In the genomic region with DNA sequence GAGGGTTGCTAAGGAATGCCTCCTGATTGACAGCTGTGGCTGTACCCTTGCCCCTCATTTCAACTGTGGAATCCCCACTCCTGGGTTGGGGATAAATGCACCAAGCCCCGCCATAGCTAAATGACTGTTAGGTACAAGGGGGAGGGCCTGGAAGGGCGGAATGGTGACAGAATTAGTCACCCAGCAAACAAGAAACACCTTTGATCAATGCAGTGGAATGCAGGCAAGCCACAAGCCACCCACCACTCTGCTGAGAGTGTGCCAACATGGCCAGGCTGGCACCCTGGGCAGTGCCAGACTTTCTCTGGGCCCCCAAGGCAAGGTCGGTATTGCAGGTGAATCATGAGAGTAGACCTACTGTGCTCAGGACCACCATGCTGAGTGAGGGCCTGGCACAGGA, we compare ENCODE assay signal across 30 mouse cellular contexts. TPM values are rescaled to one million over a fixed set of nuclear protein-coding genes. Genes with fewer than 3 reads are reported as not detected.
DNase-seq lines count a peak whose midpoint lies in the region; ATAC-seq and TF ChIP-seq lines count a peak whose summit lies in the region.
"Had no signal": no experiment of that assay in that cellular context is flagged by ENCODE, and none has a peak within 500 bp of the region (broad histone marks: within the 10 kb centered on the region; RNA-seq: fewer than 3 reads in every experiment).

No protein-coding gene starts in this region.

- no peak for TF ChIP-seq CTCF in lung, postnatal 0 days (IDR thresholded peaks at IDR 0.05)

- H3K36me3 ChIP-seq in lung, embryonic 15.5 days: no peaks in the 10 kb centered on the region
- no peaks in the 10 kb centered on the region for H3K36me3 ChIP-seq in lung, postnatal 0 days (ENCODE audit: insufficient read depth, low read length)
- H3K36me3 ChIP-seq in stomach, embryonic 16.5 days (ENCODE audit: control insufficient read depth, insufficient read depth, low read length): no peaks in the 10 kb centered on the region
- H3K36me3 ChIP-seq: embryonic facial prominence, embryonic 10.5 days; embryonic facial prominence, embryonic 13.5 days; forebrain, embryonic 12.5 days; forebrain, embryonic 15.5 days; G1E; hindbrain, embryonic 10.5 days; hindbrain, embryonic 13.5 days had no signal

- no peak for DNase-seq in lung, postnatal 0 days (ENCODE audit: low spot score)
- peak; percentile 20 to 21 for DNase-seq in urinary bladder, adult 18-20 months (ENCODE audit: low spot score in 2 of 2)
- no peak for DNase-seq in urinary bladder, adult 2 months (ENCODE audit: low spot score)
- peak; percentile 18 for DNase-seq in 3134 (ENCODE audit: extremely low read depth, insufficient read length, low spot score)
- DNase-seq in gastrocnemius, adult 18-20 months (ENCODE audit: low spot score): no peak
- no peak for DNase-seq in thymus, postnatal 0 days (ENCODE audit: low spot score)
- DNase-seq: adrenal gland, adult 8-10 months; adrenal gland, postnatal 25 days; B cell, adult 2 months; cerebellum, adult 11-12 months; cerebellum, adult 8-10 months; cerebellum, postnatal 10 days; cerebellum, postnatal 36 days; embryo, embryonic 11 days; gastrocnemius, adult 2 months; gastrocnemius, postnatal 14 days; heart, adult 11 months had no signal

- no peak overlapping the region for H3K9ac ChIP-seq in lung, embryonic 15.5 days
- no peak overlapping the region for H3K9ac ChIP-seq in lung, postnatal 0 days (replicated peaks; ENCODE audit: low read depth)
- no peak overlapping the region for H3K9ac ChIP-seq in stomach, embryonic 16.5 days (ENCODE audit: low read length)
- H3K9ac ChIP-seq: embryonic facial prominence, embryonic 13.5 days; forebrain, embryonic 12.5 days; forebrain, embryonic 15.5 days; hindbrain, embryonic 13.5 days had no signal

- no peak for TF ChIP-seq EP300 in lung, postnatal 0 days (IDR thresholded peaks at IDR 0.05)

- no peak overlapping the region for H3K4me2 ChIP-seq in lung, embryonic 15.5 days
- H3K4me2 ChIP-seq in lung, postnatal 0 days (replicated peaks; ENCODE audit: low read depth, low read length): no peak overlapping the region
- H3K4me2 ChIP-seq in stomach, embryonic 16.5 days (ENCODE audit: low read depth, low read length): no peak overlapping the region
- H3K4me2 ChIP-seq: embryonic facial prominence, embryonic 13.5 days; forebrain, embryonic 12.5 days; forebrain, embryonic 15.5 days; heart, embryonic 11.5 days; hindbrain, embryonic 13.5 days had no signal

- ATAC-seq in lung, embryonic 15.5 days (ENCODE audit: borderline replicate concordance, extremely low read depth, low FRiP score, low TSS enrichment): peak; percentile 38; the same call in 1 of the 2 replicates
- ATAC-seq in lung, postnatal 0 days: no peak
- ATAC-seq in stomach, embryonic 16.5 days (ENCODE audit: insufficient read depth, low FRiP score): peak; percentile 49; the same call in 1 of the 2 replicates
- ATAC-seq: activated CD4-positive, CD25-positive, alpha-beta regulatory T cell, adult 4 months; forebrain, embryonic 15.5 days; hindbrain, embryonic 16.5 days had no signal

- no peaks in the 10 kb centered on the region for H3K4me1 ChIP-seq in lung, embryonic 15.5 days
- no peaks in the 10 kb centered on the region for H3K4me1 ChIP-seq in lung, postnatal 0 days (ENCODE audit: insufficient read depth, low read depth, low read length)
- H3K4me1 ChIP-seq in stomach, embryonic 16.5 days (ENCODE audit: control insufficient read depth, insufficient read depth, low read length): no peaks in the 10 kb centered on the region
- H3K4me1 ChIP-seq: forebrain, embryonic 12.5 days; forebrain, embryonic 15.5 days; hindbrain, embryonic 13.5 days had no signal

- no peaks in the 10 kb centered on the region for H3K9me3 ChIP-seq in lung, embryonic 15.5 days
- H3K9me3 ChIP-seq in lung, postnatal 0 days (ENCODE audit: low read length): no peaks in the 10 kb centered on the region
- no peaks in the 10 kb centered on the region for H3K9me3 ChIP-seq in stomach, embryonic 16.5 days (replicated peaks; ENCODE audit: control insufficient read depth, low read length)
- H3K9me3 ChIP-seq: embryonic facial prominence, embryonic 13.5 days; forebrain, embryonic 12.5 days; forebrain, embryonic 15.5 days; hindbrain, embryonic 13.5 days had no signal

- H3K4me3 ChIP-seq in lung, embryonic 15.5 days: no peak overlapping the region
- no peak overlapping the region for H3K4me3 ChIP-seq in lung, postnatal 0 days (ENCODE audit: low read depth, low read length)
- H3K4me3 ChIP-seq in stomach, embryonic 16.5 days (replicated peaks; ENCODE audit: low read length): no peak overlapping the region
- H3K4me3 ChIP-seq: embryonic facial prominence, embryonic 10.5 days; embryonic facial prominence, embryonic 13.5 days; erythroblast, embryonic 14.5 days; forebrain, embryonic 12.5 days; forebrain, embryonic 15.5 days; gastrocnemius, adult 2 months; hindbrain, embryonic 10.5 days; hindbrain, embryonic 13.5 days had no signal

- no peak overlapping the region for H3K27ac ChIP-seq in lung, embryonic 15.5 days
- no peak overlapping the region for H3K27ac ChIP-seq in lung, postnatal 0 days (ENCODE audit: low read length)
- no peak overlapping the region for H3K27ac ChIP-seq in stomach, embryonic 16.5 days (ENCODE audit: low read length)
- H3K27ac ChIP-seq: embryonic facial prominence, embryonic 10.5 days; embryonic facial prominence, embryonic 13.5 days; forebrain, embryonic 12.5 days; forebrain, embryonic 15.5 days; gastrocnemius, adult 2 months; hindbrain, embryonic 10.5 days; hindbrain, embryonic 13.5 days had no signal

- WGBS in lung, embryonic 15.5 days: 52% methylated on average over 3 of the region's 3 CpGs
- WGBS in lung, postnatal 0 days: 57% methylated on average over 3 of the region's 3 CpGs
- 48% methylated on average over 3 of the region's 3 CpGs for WGBS in stomach, embryonic 16.5 days

- H3K27me3 ChIP-seq in lung, embryonic 15.5 days: no peaks in the 10 kb centered on the region
- H3K27me3 ChIP-seq in lung, postnatal 0 days (replicated peaks; ENCODE audit: insufficient read depth, low read length): no peaks in the 10 kb centered on the region
- no peaks in the 10 kb centered on the region for H3K27me3 ChIP-seq in stomach, embryonic 16.5 days (ENCODE audit: control insufficient read depth, insufficient read depth, low read length)
- H3K27me3 ChIP-seq: embryonic facial prominence, embryonic 13.5 days; forebrain, embryonic 12.5 days; forebrain, embryonic 15.5 days; hindbrain, embryonic 13.5 days had no signal

RNA-seq across cellular contexts. Expression of a gene that starts 3.5 kb away (rescaled TPM):
- polyA plus RNA-seq in lung, embryonic 15.5 days (2015; fragmentation: Nextera tagmentation; extraction: Ambion mirVana): 1.9 and 2.6 TPM in 2 replicates
- 3.0 and 3.1 TPM in 2 replicates for polyA plus RNA-seq in lung, postnatal 0 days (2015; fragmentation: Nextera tagmentation; extraction: Ambion mirVana)
- polyA plus RNA-seq in urinary bladder, adult 2 months (2012; rRNA removed): 6.9 and 7.5 TPM in 2 replicates
- 8.9 and 13.2 TPM in 2 replicates for polyA plus RNA-seq in stomach, embryonic 16.5 days (2015; fragmentation: Nextera tagmentation; extraction: Ambion mirVana)
- total RNA-seq in gastrocnemius, adult 18-20 months (2021): 1 to 10 TPM in 1 of 2 experiments, under 1 TPM in 1; 0.68 to 1.4 TPM
- 0.79 and 0.80 TPM in 2 replicates for polyA plus RNA-seq in thymus, postnatal 0 days (2015; fragmentation: Nextera tagmentation; extraction: Ambion mirVana)
- polyA plus RNA-seq: G1E had no signal

Comparison
In these comparisons a context has a peak if more than half of its experiments do, and no peak if none do; other contexts are left out.
1. DNase-seq: peak in urinary bladder, adult 18-20 months (2 of 2) and 3134 (single experiment); none in lung, postnatal 0 days (single experiment), urinary bladder, adult 2 months (single experiment), gastrocnemius, adult 18-20 months (single experiment) and thymus, postnatal 0 days (single experiment).